Mouse (Mus musculus) stomach, postnatal 0 days (tissue): ENCODE data around the gene Slc7a4. TPM values are rescaled to one million over a fixed set of nuclear protein-coding genes. Genes with fewer than 3 reads are reported as not detected.

Source experiments
- ATAC-seq: fragments of 200-750 bp; cut with Nextera tagmentation; 2 replicates; pipeline ENCODE4 v1.8.0; 2017; ENCODE audit not compliant: low FRiP score, low TSS enrichment
- DNase-seq: peaks from one replicate; pipeline ENCODE4 v3.0.0-alpha.2; 2016; ENCODE audit warnings: low spot score
- H3K27ac ChIP-seq: fragments of 300-500 bp; sonication (generic); replicated peaks from 2 replicates; pipeline ENCODE4 v1.5.1; 2014; ENCODE audit warnings: mild to moderate bottlenecking, control low read depth
- H3K27me3 ChIP-seq: fragments of 300-500 bp; sonication (generic); 2 replicates; pipeline ENCODE4 v1.6.1; 2014; ENCODE audit warnings: low read length; ENCODE audit not compliant: control insufficient read depth, insufficient read depth
- H3K36me3 ChIP-seq: fragments of 300-500 bp; sonication (generic); 2 replicates; pipeline ENCODE4 v1.6.1; 2014; ENCODE audit warnings: low read length, mixed read lengths; ENCODE audit not compliant: control insufficient read depth, insufficient read depth
- H3K4me1 ChIP-seq: fragments of 300-500 bp; sonication (generic); replicated peaks from 2 replicates; pipeline ENCODE4 v1.6.1; 2014; ENCODE audit warnings: antibody characterized with exemption; ENCODE audit not compliant: control insufficient read depth, insufficient read depth
- H3K4me2 ChIP-seq: fragments of 300-500 bp; sonication (generic); replicated peaks from 2 replicates; pipeline ENCODE4 v1.6.1; 2014; ENCODE audit warnings: low read depth, mild to moderate bottlenecking, control low read depth, moderate library complexity
- H3K4me3 ChIP-seq: fragments of 300-500 bp; sonication (generic); 2 replicates; pipeline ENCODE4 v1.5.1; 2014; ENCODE audit warnings: low read depth, low read length, control low read depth
- H3K9ac ChIP-seq: fragments of 300-500 bp; sonication (generic); 2 replicates; pipeline ENCODE4 v1.6.1; 2014; ENCODE audit warnings: mild to moderate bottlenecking, low read length, control low read depth, mixed read lengths
- H3K9me3 ChIP-seq: fragments of 300-500 bp; sonication (generic); 2 replicates; pipeline ENCODE4 v1.6.1; 2016; ENCODE audit warnings: low read length; ENCODE audit not compliant: control insufficient read depth
- CTCF ChIP-seq: IDR thresholded peaks from 2 replicates; pipeline ENCODE4 v1.5.1; 2016; ENCODE audit warnings: antibody characterized with exemption, low read depth, mild to moderate bottlenecking, moderate library complexity
- EP300 ChIP-seq: optimal IDR thresholded peaks from 2 replicates; pipeline ENCODE3; 2016; ENCODE audit warnings: antibody characterized with exemption
- WGBS: fragments of 180-500 bp; shearing (Covaris S2); extraction: QIAGEN DNeasy Blood & Tissue Kit; methylation state at CpG from one replicate; pipeline ENCODE4 v1.1.7; 2014; 5-methylcytosine and 5-hydroxymethylcytosine counted together
- polyA plus RNA-seq: library from polyadenylated mRNA; unstranded; fragments of >200 nt; fragmentation: Nextera tagmentation; extraction: Ambion mirVana; gene quantifications from 2 replicates; pipeline ENCODE4 v1.2.1, GENCODE M21; 2015

Gene Slc7a4
- polyA plus RNA-seq, 1 experiment from 2014 or later: 22.8 TPM

- Histone ChIP-seq H3K4me2 (no peak overlapping the region), H3K27me3 (no peaks in the 10 kb centered on the region), H3K9me3 (no peaks in the 10 kb centered on the region), H3K4me1 (no peaks in the 10 kb centered on the region), H3K4me3 (no peak overlapping the region), H3K36me3 (no peaks in the 10 kb centered on the region), H3K27ac (no peak overlapping the region), H3K9ac (no peak overlapping the region)
- no peak for ATAC-seq
- no peak for DNase-seq
- TF ChIP-seq EP300 (no peak), CTCF (no peak)
- WGBS: 51% methylated on average over 4 of the region's 4 CpGs
Measured at GRCm38 (mm10) chr16:17604941-17605340, 21.9 kb upstream of the Slc7a4 start.

GRCm38 (mm10) chr16:17600944-17601562 is 18.0 kb upstream of the Slc7a4 start:
- TF ChIP-seq EP300 (no peak), CTCF (peak; percentile 58)
- Histone ChIP-seq H3K27me3 (no peaks in the 10 kb centered on the region), H3K4me1 (no peaks in the 10 kb centered on the region), H3K9me3 (no peaks in the 10 kb centered on the region), H3K27ac (no peak overlapping the region), H3K4me3 (no peak overlapping the region), H3K9ac (no peak overlapping the region), H3K36me3 (no peaks in the 10 kb centered on the region), H3K4me2 (no peak overlapping the region)
- DNase-seq (no peak), ATAC-seq (no peak)
- 51% methylated on average over 3 of the region's 3 CpGs for WGBS

GRCm38 (mm10) chr16:17590731-17591130 is 7.7 kb upstream of the Slc7a4 start:
- Histone ChIP-seq H3K9me3 (no peaks in the 10 kb centered on the region), H3K36me3 (no peaks in the 10 kb centered on the region), H3K9ac (no peak overlapping the region), H3K4me2 (no peak overlapping the region), H3K27me3 (no peaks in the 10 kb centered on the region), H3K4me1 (no peaks in the 10 kb centered on the region), H3K4me3 (no peak overlapping the region), H3K27ac (no peak overlapping the region)
- no peak for DNase-seq
- no peak for ATAC-seq
- 19% methylated on average over 2 of the region's 2 CpGs for WGBS
- TF ChIP-seq CTCF (no peak), EP300 (no peak)

DNA sequence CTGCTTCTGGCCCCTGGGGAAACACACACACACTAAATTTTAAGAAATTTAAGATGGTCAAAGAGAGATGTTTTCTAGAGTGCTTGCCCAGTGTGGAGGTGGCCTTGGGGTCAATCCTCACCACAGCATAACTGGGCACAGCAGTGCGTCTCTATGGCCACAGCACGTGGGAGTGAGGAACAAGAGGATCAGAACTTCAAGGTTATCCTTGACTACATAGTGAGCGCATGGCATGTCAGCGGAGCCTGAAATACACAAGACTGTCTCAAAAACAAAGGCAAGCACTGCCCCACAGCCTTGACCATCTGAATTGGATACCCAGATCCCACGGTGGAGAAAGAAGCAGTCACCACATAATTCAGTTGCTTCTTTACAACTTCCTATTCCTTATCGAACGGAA is 1.5 kb upstream of the Slc7a4 start:
- H3K9me3 ChIP-seq: no peaks in the 10 kb centered on the region
- H3K27ac ChIP-seq: no peak overlapping the region
- no peak overlapping the region for H3K9ac ChIP-seq
- H3K4me1 ChIP-seq: no peaks in the 10 kb centered on the region
- ATAC-seq: no peak
- TF ChIP-seq CTCF (no peak), EP300 (no peak)
- no peaks in the 10 kb centered on the region for H3K36me3 ChIP-seq
- no peak overlapping the region for H3K4me2 ChIP-seq
- 83% methylated on average over 7 of the region's 7 CpGs for WGBS
- H3K27me3 ChIP-seq: no peaks in the 10 kb centered on the region
- no peak overlapping the region for H3K4me3 ChIP-seq
- no peak for DNase-seq

DNA sequence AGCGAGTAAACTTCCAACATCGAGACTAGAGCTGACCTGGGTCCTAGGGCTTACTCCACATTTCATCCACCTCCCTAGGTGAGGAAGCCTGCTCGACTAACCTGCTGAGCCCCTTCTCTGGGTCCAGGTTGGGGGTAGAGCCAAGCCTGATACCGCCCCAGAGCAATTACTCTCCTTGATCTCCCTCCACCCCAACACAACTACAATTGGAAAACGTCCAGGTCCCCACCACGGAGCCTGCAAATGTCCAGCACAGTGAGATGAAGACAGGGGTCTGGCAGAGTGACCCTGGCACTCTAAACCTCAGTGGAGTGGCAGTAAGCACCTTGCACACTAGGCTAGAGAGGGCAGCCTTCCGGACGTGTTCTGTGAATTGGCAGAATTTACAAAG is 6.2 kb downstream of the Slc7a4 start:
- Histone ChIP-seq H3K9ac (peak overlapping the region; percentile 67), H3K36me3 (no peaks in the 10 kb centered on the region), H3K27me3 (no peaks in the 10 kb centered on the region), H3K4me3 (peak overlapping the region; percentile 57), H3K9me3 (no peaks in the 10 kb centered on the region), H3K4me1 (peaks cover 3% of the 10 kb centered on the region; the same call in 1 of the 2 replicates), H3K27ac (peak overlapping the region; percentile 73; the same call in 1 of the 2 replicates), H3K4me2 (peak overlapping the region; percentile 88)
- no peak for ATAC-seq
- DNase-seq: no peak
- TF ChIP-seq CTCF (no peak), EP300 (no peak)
- WGBS: 19% methylated on average over 8 of the region's 8 CpGs
